Mouse (Mus musculus) layer of hippocampus, postnatal 36 days (tissue): ENCODE measurements around the gene Zc2hc1c. TPM values are rescaled to one million over a fixed set of nuclear protein-coding genes. Genes with fewer than 3 reads are reported as not detected.
"Not testable (repeated sequence)": the region's sequence is repeated elsewhere in the genome, so short reads cannot be mapped to it uniquely, and the experiment has no call there.

Experiments used
- DNase-seq, 2 experiments: peaks; one replicate each; pipeline ENCODE4 v3.0.0; 2022
- total RNA-seq, 2 experiments: library from RNA; stranded (reverse); gene quantifications; 2 replicates each; pipeline ENCODE4 v1.2.3; 2021

The Zc2hc1c gene
- total RNA-seq: 1 to 10 TPM; 1.0 to 1.2 TPM

DNA sequence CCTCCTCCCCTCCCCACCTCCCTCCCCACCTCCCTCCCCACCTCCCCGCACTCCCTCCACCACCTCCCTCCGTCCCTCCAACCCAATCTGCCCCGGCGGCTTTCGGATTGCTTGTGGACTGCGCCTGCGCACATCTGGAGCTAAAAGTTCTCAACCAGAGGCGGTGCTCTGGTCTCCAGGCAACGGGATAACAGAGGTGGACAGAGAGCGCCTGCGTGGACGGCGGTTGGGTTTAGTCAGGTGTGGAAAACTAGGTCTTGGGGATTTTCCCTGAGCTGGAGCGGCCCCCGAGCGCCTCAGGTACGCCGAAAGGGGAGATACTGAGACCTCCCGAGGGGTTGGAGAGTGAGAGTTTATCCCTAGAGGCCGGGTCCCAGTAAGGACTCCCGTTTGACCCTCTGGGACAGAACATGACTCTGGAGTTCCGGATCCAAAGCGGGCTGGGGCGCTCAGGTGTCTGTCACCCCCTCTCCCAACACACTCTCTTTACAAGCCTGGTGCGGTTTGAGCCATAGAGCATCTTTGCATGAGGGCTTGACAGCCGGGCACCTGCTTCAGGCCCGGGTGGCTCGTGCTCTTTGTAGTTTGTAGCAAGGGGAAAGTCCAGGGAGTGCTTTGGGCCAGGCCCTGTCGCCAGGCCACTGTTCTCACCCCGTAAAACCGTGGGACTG, at the start of gene Zc2hc1c:
Gene Zc2hc1c (plus strand): TSS at position 106 of the 671 bp plus-strand sequence.
- DNase-seq: peak; percentile 58 to 68

DNA sequence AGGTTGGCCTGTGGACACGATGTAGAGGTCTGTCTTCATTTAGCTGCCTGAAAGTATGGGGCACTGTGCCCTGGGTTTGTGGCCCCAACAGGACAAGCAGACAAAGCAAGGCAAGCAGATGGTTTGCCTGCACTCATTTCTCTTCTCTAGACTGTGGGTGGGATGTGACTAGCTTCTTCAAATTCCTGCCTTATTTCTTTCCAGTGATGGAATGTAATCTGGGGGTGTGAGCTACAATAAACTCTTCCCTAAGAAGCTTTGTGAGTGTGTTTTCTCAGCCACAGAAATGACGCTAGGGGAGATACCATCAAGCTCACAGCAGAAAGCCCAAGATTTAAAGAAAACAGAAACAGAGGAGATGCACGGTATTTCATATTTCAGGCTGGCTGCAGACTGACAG, 36.3 kb upstream of the Zc2hc1c start:
- DNase-seq: no peak

DNA sequence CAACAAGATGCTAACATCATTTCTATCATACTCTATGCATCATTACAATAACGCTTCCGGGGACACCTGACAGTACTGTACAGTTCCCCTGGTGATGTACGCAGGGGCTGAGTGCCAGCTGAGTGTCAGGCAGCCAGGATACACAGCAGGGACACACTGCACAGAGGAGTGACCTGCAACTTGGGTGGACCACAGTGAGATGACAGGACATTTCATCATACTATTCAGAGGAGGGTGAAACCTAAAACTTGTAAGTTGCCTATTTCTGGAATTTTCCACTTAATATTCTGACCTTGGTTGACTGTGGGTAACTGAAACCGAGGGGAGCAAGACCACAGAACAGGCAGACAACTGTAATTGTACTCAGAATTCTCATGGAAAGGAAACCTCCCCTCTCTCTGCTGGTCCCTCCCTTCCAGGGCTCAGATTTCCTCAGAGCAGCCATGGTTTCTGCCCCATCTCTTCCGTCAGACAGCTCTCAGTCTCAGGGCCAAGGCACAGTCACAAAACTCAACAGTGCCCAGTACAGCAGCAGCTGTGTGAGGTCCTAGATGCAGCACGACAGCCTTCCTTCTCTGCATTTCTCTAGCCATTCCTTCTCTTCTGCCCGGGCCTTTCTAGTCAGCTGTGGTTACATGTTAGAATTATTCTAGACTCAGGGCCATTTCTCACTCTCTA, 32.2 kb upstream of the Zc2hc1c start:
- DNase-seq: no peak

DNA sequence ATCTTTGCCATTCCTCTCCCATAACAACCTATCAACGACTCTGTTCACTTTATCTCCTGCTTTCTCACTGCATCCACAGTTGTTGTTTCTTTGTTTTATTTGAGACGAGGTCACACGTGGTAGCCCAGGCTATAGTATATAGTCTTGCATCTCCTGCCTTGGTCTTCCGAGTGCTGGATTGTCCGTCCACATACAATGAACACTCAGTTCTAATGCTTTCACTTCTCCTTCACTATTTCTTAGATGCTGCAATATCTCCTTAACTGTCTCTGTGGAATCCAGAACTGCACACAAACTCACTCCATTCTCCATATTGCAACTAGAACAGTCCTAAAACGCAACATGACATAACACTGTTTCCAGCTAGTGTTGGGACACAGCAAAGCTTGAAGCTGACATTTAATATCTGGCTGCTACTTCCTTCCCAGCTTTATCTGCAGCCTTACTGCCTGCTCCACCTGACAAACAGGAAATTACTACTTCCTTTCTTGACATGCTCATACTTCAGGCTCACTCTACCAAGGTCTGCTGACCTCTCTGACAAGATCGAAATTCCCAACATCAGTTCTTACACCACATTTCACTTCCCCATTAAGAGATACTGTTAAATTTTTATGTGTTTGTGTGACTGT, 31.3 kb upstream of the Zc2hc1c start:
- no peak for DNase-seq

DNA sequence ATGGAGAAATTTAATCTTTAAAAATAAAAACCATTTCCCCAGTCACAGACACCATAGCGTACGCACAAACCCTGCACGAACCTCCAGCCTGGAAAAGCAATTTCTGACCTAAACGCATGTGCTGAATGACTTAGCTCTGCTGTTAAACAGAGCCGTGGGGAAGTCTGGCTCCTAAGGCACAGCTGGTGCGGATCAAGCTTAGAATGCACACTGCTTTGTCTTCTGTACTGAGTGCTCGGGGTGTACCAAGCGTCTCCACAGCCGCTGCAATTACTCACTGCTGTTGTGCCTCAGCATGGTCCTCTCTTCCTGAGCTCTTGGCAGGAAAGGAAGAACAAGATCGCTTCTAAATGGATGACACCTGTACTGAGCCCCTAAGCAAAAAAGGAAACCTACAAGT, 25.9 kb upstream of the Zc2hc1c start:
- no peak for DNase-seq

DNA sequence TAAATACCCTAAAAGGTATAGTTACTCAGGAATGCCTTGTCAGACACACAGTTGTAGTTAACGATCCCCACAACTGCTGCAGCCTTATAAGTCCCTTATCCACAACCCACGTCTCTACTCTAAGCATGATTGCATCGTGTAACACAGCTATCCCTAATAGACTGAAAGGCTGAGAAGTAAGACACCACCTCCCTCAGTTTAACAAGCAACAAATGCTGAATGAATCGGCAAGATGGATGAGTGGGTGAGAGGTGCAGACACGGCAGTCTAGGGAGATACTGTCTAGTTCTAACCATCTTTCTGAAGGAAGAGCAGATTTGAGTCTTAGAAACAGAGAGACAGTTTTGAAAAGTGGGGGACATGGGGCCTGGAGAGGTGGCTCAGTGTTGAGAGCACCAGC, 25.2 kb upstream of the Zc2hc1c start:
- DNase-seq: no peak

DNA sequence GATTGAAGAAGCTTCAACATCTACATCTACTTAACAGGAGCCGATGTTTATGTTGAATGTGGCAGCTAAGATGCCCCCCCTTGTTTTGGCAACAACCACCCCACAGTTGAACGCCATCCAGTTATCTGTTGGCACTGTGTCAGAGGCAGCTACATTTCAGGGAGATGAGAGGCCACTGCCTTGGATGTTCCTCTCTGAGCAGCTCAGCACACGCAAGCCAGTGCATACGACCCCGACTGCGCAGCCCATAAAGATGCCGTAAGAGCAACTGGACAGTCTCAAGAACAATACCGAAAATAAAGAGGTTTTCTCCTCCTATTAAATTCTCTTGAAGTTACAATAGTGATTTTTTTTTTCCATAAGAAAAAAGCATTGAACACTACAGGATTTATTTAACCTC, 23.9 kb upstream of the Zc2hc1c start:
- no peak for DNase-seq

DNA sequence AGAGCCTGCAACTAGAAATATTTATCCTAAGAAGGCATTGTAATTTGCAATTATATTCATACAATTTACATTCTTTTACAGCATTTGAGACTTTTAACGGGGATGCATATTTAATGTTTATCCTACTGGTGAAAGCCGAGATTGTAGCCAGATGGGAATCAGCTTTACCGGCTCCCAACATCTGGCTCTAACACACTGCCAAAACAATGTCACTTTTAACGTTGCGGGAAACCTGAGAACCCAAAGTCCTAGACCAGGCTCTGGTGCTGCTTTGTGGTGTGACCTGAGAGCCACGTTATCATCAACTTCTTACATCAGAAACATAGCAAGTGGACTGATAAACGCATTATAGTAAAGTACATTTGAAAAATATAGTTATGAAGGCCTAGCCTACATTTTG, 23.5 kb upstream of the Zc2hc1c start:
- no peak for DNase-seq

DNA sequence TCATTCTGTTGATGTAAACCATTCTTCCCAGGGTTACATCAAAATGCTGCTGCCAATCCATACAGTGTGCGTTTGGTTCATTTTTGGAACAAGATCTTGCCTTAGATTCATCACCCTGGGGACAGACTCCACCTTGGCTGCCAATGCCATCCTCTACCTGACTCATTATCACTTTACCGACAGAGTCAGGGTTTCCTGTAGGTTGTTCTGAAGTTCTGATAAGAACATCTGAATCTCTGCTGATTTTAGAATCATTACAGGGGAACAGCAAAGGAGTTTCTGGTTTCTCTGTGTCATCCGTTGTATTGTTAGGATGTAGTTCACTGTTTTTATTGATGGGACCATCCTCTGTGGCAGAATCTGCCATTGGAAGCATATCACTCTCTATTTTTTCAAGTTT, 22.1 kb upstream of the Zc2hc1c start:
- no peak for DNase-seq

DNA sequence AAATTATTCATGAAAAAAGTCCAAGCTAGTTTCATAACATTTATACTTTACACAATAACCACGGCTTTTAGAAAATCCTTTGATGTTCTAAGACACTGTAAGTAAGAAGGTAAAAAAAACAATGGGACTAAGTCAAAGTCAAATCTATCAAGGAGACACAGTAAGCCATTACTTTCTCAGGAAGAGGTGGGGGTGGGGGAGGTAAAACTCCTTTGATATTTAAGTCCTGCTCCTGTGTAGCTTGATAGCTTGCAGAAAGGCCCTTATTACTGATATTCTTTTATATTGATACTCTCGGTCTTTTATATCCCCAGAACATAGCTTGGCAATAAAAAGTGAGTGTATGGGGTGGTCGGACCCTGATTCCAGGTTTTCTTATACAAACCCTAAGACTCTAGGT, 18.6 kb upstream of the Zc2hc1c start:
- no peak for DNase-seq

DNA sequence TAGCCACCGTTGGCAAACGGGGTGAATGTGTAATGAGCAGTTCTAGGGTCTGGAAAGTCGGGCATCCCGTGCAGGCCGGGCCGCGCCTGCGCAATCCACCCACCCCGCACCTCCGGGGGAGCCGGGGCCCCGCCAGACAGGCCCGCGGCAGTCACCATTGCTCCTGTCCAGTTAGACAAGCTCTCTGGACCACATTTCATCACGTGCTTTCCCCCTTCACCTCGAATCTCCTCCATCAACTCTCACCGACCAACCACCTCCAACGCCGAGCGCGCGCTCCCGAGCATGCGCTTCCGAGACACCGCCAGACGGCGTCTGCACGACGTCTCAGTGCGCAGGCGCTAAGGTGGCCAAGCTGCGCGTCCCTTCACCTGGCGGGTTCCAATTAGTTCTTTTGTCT, 18.1 kb upstream of the Zc2hc1c start, which contains the start of gene Mlh3:
Gene Mlh3 (minus strand): TSS at position 281 of the 400 bp plus-strand sequence.
- DNase-seq: peak; percentile 85 to 87

DNA sequence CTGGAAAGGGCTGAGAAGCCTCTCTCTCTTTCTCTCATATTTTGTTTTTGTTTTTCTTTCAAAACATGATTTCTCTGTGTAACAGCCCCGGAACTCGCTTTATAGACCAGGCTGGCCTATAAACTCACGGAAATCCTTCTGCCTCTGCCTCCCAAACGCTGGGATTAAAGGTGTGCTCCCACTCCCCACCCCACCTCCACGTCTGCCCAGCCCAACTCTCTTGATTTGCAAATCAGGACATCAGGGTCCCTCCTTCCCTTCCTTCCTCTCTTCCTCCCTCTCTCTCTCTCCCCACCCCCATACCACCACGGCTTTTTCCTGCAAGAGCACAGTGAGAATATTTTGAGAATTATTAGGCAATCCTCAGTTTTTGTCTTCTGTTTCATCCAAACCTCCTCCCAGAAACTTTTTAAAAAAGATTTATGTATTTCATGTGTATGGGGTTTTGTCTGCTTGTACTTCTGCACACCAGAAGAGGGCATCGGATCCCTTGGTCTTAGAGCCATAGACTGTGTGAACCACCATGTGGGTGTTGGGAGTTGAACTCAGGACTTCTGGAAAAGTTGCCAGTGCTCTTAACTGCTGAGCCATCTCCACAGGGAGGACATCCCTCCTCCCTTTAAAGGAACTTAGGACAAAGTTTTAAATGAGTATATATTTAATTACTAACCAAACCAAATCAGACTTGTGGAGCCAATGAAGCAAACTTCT, 17.1 kb upstream of the Zc2hc1c start:
- DNase-seq: no peak

DNA sequence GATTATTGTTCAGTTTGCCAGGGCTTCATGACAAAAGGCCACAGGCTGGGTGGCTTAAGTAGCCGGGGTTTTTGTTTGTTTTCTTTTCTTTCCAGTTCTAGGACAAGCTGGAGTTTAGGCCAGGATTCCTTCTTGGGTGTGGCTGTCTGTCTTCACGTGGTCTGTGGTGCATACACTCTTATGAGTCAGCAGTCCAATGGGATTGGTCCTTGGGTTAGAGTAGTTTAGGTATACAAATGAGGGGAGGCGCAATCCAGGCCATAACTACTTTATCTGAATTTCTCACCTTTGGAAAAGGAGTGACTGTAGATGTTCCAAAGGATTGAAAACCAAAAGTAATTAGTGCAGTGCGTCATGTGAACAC, 16.6 kb upstream of the Zc2hc1c start:
- no peak for DNase-seq

DNA sequence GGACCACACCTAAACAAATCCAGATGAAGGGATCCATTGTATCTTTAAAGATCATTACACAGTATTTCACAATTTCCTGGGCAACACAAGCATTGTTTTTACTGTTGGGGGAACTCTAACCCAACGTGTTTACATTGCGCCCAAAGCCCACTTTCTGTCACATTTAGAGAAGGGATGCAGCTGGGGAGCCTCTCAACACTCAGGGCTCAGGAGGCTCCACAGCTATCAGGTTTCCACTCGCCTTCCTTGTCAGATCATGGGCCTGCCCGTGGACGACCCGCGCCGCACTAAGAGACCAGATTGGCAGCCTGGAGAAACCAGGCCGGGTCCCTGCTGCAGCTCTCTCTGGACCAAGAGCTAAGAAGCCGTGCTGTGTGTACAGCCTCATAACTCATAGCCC, 14.9 kb upstream of the Zc2hc1c start:
- DNase-seq: no peak

DNA sequence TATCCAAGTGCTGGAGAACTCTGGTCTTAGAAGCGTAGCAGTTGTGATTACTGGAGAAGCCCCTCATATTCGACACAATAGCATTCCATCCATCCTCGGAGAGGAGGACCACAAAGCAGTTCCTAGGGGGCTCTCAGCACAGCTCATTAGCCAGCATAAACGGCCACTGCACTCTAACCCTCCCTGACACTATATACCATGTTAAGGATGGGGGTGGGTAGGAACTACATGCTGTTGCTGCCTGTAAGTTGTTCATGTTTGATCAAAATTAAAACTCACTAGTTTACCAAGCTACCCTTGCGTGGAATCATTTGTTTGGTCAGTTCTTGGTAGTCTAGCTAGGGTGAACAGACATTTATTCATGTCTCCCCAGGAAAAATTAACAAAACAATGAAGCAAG, 12.1 kb upstream of the Zc2hc1c start:
- DNase-seq: no peak

DNA sequence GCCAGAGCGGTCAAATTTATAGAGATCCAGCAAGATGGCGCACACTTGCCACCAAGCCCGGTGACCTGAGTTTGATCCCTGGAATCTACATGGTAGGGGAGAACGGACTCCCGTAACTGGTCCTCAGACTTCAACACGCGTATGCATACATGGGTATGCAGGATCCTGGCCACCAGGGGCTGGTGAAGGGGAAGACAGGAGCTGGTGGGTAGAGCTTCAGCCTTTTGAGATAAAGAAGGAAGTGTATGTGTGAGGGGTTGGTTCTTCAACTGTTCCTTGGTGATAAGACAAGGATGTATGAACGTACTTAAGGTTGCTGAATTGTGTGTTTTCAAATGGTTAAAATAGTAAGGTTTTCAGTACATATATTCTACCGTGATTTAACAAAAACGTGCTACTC, 9.5 kb upstream of the Zc2hc1c start:
- DNase-seq: no peak

DNA sequence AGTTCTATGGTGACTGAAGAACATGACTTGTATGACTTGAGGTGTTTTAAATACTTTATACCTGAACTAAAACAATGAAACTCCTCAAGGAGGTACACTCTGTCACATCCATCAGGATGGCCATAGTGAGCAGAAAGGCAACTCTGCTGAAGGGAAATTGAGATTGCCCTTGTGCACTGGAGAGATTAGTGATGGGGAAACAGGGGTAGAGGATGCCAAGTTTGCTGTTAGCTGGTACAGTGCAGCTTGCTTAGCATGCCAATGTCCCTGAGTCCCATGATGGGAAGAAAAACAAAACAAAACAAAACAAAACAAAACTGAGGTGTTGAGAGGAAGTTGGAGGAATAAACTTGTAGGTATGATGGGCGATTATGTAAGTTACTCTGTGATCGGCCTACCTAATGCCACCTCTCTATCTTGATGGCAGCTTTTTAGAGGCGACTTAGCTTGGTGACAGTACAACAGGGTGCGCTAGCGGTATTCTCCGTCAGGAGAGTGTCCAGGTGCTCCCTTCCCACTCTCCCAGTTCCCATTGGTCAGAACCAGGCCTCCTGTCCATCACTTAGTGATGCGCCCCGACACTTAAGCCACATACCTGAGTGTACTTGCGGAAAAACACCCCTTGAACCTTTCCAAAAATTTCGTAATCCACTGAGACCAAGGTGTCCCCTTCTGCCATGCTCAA, 8.9 kb upstream of the Zc2hc1c start:
- no peak for DNase-seq

DNA sequence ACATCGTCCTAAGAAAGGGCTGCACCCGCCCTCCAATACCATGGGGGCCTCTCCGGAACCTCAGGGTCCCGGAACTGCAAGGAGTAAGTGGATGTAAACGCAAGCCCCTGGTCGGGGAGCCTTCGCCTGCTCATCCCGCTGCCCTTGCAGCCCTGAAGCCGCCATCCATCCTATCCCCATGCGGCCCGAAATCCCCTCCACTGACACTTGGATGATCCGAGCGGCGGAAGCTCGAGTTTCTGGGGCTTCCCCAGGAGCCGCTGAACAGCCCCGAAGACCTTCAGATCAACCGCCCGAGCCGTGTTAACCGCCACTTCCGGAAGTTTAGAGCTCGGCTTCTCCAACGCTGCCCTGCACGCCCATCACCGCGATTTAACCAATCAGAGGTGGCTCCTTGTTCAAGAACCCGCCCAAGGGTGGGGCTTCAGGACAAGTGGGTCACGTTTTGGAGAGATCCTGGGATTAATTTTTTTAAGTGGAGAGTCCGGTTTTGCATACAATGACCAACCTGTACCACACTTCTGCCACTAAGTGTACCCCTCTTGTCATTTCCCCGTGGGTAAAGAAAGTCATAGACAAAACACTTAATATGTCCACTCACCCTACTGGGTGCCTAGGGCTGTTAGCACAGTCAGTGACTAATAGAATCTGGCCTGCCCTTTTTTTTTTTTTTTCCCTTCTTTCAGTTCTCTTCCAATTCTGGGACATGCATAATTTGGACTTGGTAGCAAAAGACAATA, 8.1 kb upstream of the Zc2hc1c start:
- peak; percentile 95 to 97 for DNase-seq

DNA sequence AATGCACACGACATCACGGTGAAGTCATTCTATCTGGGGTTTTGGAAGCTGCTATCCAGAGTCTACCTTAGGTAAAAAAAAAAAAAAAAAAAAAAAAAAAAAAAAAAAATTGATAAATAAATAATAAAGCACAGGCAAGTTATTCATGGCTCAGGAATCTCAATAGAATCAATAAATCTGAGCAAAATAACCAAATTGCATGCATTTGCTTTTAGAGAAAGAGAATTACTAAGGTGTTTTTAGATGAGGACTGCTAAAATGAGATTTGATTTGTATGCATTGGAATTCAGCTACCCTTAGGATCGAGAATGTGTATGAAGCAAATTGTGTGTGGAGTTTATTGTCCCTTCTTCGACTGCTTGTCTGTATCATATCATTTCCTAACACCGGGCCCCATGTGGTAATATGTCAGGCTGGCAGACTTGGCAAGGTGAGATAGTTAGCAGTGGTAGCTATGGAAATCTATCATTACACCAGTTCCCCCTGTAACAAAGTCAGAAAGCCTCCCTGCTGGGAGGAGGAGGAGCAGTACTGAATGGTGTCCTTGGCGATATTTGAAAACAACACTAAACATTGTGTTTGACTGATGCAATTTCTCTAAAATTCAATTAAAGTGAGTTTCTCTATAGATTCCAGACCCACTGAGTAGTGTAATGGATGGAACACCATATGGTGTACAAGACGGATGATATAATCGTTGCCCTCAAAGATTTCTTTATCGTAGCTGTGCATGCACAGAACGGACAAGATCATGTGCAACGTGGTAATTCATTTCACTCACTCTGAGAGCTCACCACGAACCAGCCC, 7.3 kb upstream of the Zc2hc1c start:
- no peak for DNase-seq

DNA sequence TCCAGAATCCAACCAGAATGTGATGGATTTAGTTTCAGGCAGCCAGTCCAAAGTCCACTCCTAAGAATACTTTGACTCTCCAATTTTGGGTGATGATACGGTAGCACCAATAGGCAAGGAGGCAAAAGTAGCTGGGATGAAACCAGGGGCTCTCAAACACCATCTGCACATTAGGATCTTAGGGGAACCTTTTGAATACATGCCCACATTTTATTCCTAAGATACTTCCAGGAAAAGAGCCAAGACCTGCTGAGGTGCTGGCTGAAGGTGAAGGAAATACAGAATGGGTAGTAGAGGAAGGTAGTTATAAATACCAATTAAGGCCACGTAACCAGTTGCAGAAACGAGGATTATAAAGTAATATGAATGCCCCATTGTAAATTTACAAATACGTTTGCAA, 6.6 kb upstream of the Zc2hc1c start:
- DNase-seq: not testable (repeated sequence)

DNA sequence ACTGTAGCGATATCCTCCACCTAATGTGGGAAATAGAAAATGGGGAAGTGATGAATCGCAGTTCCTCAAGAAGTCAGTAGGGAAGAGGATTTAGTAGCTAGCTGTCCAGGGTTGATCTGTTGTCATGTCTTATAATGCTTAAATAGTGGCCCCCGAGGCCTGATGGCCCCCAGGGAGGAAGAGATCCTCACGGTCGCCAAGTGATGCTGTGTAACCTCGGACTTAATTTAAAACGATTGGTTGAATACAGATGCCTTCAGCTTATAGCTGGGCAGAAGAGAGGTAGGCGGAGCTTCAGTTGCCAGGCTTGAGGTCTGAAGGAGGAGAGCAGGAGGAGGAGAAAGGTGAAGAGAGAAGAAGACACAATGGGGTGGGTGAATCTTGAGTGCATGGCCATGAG, 4.1 kb upstream of the Zc2hc1c start:
- no peak for DNase-seq
